Mouse (Mus musculus): ENCODE measurements around the gene Ptpre.

GRCm38 (mm10) chr7:135498565-135499186 is 38.6 kb upstream of the Ptpre start:
- TF ChIP-seq USF1 (IDR thresholded peaks at IDR 0.05; ENCODE audit: low read depth, low read length) (no peak), CTCF (conservative IDR thresholded peaks at IDR 0.05 in 1 of 2, IDR thresholded peaks at IDR 0.05 in 1 of 2; ENCODE audit: low read depth in 2 of 2, low read length in 2 of 2) (no peak), ZMIZ1 (IDR thresholded peaks at IDR 0.05; ENCODE audit: low read depth, low read length) (no peak), KAT2A (IDR thresholded peaks at IDR 0.05; ENCODE audit: insufficient replicate concordance, low read length) (no peak), E2F4 (IDR thresholded peaks at IDR 0.05; ENCODE audit: insufficient replicate concordance, low read depth, low read length) (no peak), RCOR1 (conservative IDR thresholded peaks at IDR 0.05; ENCODE audit: low read depth, low read length) (no peak), ZNF384 (IDR thresholded peaks at IDR 0.05; ENCODE audit: low read depth, low read length) (no peak)
